Mouse (Mus musculus): Measurements from ENCODE around the gene Polr1a. TPM values are rescaled to one million over a fixed set of nuclear protein-coding genes. Genes with fewer than 3 reads are reported as not detected.
A peak's percentile ranks its signal among the peaks of the same experiment; 100 is the strongest.

Gene Polr1a
- polyA plus RNA-seq, 2 experiments = 9.4 to 10.6 TPM

- Histone ChIP-seq H3K4me2 (ENCODE audit: low read depth) (no peak overlapping the region), H3K27ac (no peak overlapping the region), H3K4me3 (ENCODE audit: insufficient read depth in 1 of 2, low read depth in 2 of 2, low read length in 2 of 2) (no peak overlapping the region), H3K4me1 (replicated peaks; ENCODE audit: control insufficient read depth in 2 of 2, insufficient read depth in 2 of 2, low read length in 1 of 2) (no peaks in the 10 kb centered on the region), H3K36me3 (replicated peaks; ENCODE audit: control insufficient read depth, insufficient read depth, low read depth) (peaks cover 68% of the 10 kb centered on the region), H3K27me3 (ENCODE audit: control insufficient read depth, insufficient read depth, low read length) (no peaks in the 10 kb centered on the region), H3K9me3 (ENCODE audit: control insufficient read depth, low read length) (no peaks in the 10 kb centered on the region), H3K9ac (replicated peaks) (no peak overlapping the region)
- DNase-seq (ENCODE audit: low read depth in 3 of 3, low spot score in 3 of 3) (no peak), ATAC-seq (ENCODE audit: insufficient read depth) (no peak)
- TF ChIP-seq EP300 (IDR thresholded peaks at IDR 0.05; ENCODE audit: low read depth) = no peak
- TF ChIP-seq CTCF (IDR thresholded peaks at IDR 0.05; ENCODE audit: low read depth) = peak; percentile 13; the same call in 1 of the 2 replicates
- 69% methylated on average over 3 of the region's 3 CpGs for WGBS (ENCODE audit: insufficient replicate concordance)
These were observed 30.7 kb upstream of the Polr1a start for GRCm38 (mm10) chr6:71877965-71878760.

- TF ChIP-seq EP300 (IDR thresholded peaks at IDR 0.05; ENCODE audit: low read depth) = no peak
- TF ChIP-seq CTCF (IDR thresholded peaks at IDR 0.05; ENCODE audit: low read depth) = no peak
- Histone ChIP-seq H3K9me3 (ENCODE audit: control insufficient read depth, low read length) (no peaks in the 10 kb centered on the region), H3K36me3 (replicated peaks; ENCODE audit: control insufficient read depth, insufficient read depth, low read depth) (peaks cover 72% of the 10 kb centered on the region), H3K4me1 (replicated peaks; ENCODE audit: control insufficient read depth in 2 of 2, insufficient read depth in 2 of 2, low read length in 1 of 2) (no peaks in the 10 kb centered on the region), H3K27ac (no peak overlapping the region), H3K9ac (replicated peaks) (no peak overlapping the region), H3K4me2 (ENCODE audit: low read depth) (no peak overlapping the region), H3K4me3 (ENCODE audit: insufficient read depth in 1 of 2, low read depth in 2 of 2, low read length in 2 of 2) (no peak overlapping the region), H3K27me3 (ENCODE audit: control insufficient read depth, insufficient read depth, low read length) (no peaks in the 10 kb centered on the region)
- ATAC-seq (ENCODE audit: insufficient read depth) (no peak), DNase-seq (ENCODE audit: low read depth in 3 of 3, low spot score in 3 of 3) (no peak)
- 78% methylated on average over 4 of the region's 4 CpGs for WGBS (ENCODE audit: insufficient replicate concordance)
These were observed 15.6 kb upstream of the Polr1a start for GRCm38 (mm10) chr6:71893263-71893662.

- Histone ChIP-seq H3K4me2 (ENCODE audit: low read depth) (peak overlapping the region; percentile 95), H3K27me3 (ENCODE audit: control insufficient read depth, insufficient read depth, low read length) (no peaks in the 10 kb centered on the region), H3K9ac (replicated peaks) (peak overlapping the region; percentile 87), H3K27ac (no peak overlapping the region), H3K4me3 (ENCODE audit: insufficient read depth in 1 of 2, low read depth in 2 of 2, low read length in 2 of 2) (peak overlapping the region; percentile 94 to 98), H3K9me3 (ENCODE audit: control insufficient read depth, low read length) (no peaks in the 10 kb centered on the region), H3K36me3 (replicated peaks; ENCODE audit: control insufficient read depth, insufficient read depth, low read depth) (peaks cover 22% of the 10 kb centered on the region), H3K4me1 (replicated peaks; ENCODE audit: control insufficient read depth in 2 of 2, insufficient read depth in 2 of 2, low read length in 1 of 2) (peaks cover 17 to 28% of the 10 kb centered on the region in 2 experiments)
- ATAC-seq (ENCODE audit: insufficient read depth) = no peak
- no peak for TF ChIP-seq CTCF (IDR thresholded peaks at IDR 0.05; ENCODE audit: low read depth)
- no peak for TF ChIP-seq EP300 (IDR thresholded peaks at IDR 0.05; ENCODE audit: low read depth)
- 1% methylated on average over 4 of the region's 4 CpGs for WGBS (ENCODE audit: insufficient replicate concordance)
- peak in 1 of 3 experiments; percentile 11 for DNase-seq (ENCODE audit: low read depth in 3 of 3, low spot score in 3 of 3)
These were observed 1.1 kb upstream of the Polr1a start for GRCm38 (mm10) chr6:71907702-71908235.

GRCm38 (mm10) chr6:71909384-71909783 lies 531 bp downstream of the Polr1a start:
- Histone ChIP-seq H3K9ac (replicated peaks) (peak overlapping the region; percentile 87), H3K4me3 (ENCODE audit: insufficient read depth in 1 of 2, low read depth in 2 of 2, low read length in 2 of 2) (peak overlapping the region; percentile 94 to 98), H3K36me3 (replicated peaks; ENCODE audit: control insufficient read depth, insufficient read depth, low read depth) (peaks cover 21% of the 10 kb centered on the region), H3K4me2 (ENCODE audit: low read depth) (peak overlapping the region; percentile 95), H3K9me3 (ENCODE audit: control insufficient read depth, low read length) (no peaks in the 10 kb centered on the region), H3K4me1 (replicated peaks; ENCODE audit: control insufficient read depth in 2 of 2, insufficient read depth in 2 of 2, low read length in 1 of 2) (peaks cover 17 to 29% of the 10 kb centered on the region in 2 experiments), H3K27ac (no peak overlapping the region), H3K27me3 (ENCODE audit: control insufficient read depth, insufficient read depth, low read length) (no peaks in the 10 kb centered on the region)
- TF ChIP-seq EP300 (IDR thresholded peaks at IDR 0.05; ENCODE audit: low read depth) = no peak
- no peak for TF ChIP-seq CTCF (IDR thresholded peaks at IDR 0.05; ENCODE audit: low read depth)
- DNase-seq (ENCODE audit: low read depth in 3 of 3, low spot score in 3 of 3) (no peak), ATAC-seq (ENCODE audit: insufficient read depth) (no peak)
- 12% methylated on average over 10 of the region's 10 CpGs for WGBS (ENCODE audit: insufficient replicate concordance)

GRCm38 (mm10) chr6:71909840-71910239 lies 987 bp downstream of the Polr1a start:
- 37% methylated on average over 6 of the region's 6 CpGs for WGBS (ENCODE audit: insufficient replicate concordance)
- peaks cover 17 to 29% of the 10 kb centered on the region in 2 experiments for H3K4me1 ChIP-seq (replicated peaks; ENCODE audit: control insufficient read depth in 2 of 2, insufficient read depth in 2 of 2, low read length in 1 of 2)
- H3K4me3 ChIP-seq (ENCODE audit: insufficient read depth in 1 of 2, low read depth in 2 of 2, low read length in 2 of 2) = peak overlapping the region; percentile 94 to 98
- ATAC-seq (ENCODE audit: insufficient read depth) (no peak), DNase-seq (ENCODE audit: low read depth in 3 of 3, low spot score in 3 of 3) (peak in 1 of 3 experiments; percentile 17)
- TF ChIP-seq EP300 (IDR thresholded peaks at IDR 0.05; ENCODE audit: low read depth) (no peak), CTCF (IDR thresholded peaks at IDR 0.05; ENCODE audit: low read depth) (peak; percentile 26; the same call in 1 of the 2 replicates)
- H3K9ac ChIP-seq (replicated peaks) = peak overlapping the region; percentile 87
- no peak overlapping the region for H3K27ac ChIP-seq
- H3K4me2 ChIP-seq (ENCODE audit: low read depth) = peak overlapping the region; percentile 95
- peaks cover 17% of the 10 kb centered on the region for H3K36me3 ChIP-seq (replicated peaks; ENCODE audit: control insufficient read depth, insufficient read depth, low read depth)
- H3K9me3 ChIP-seq (ENCODE audit: control insufficient read depth, low read length) = no peaks in the 10 kb centered on the region
- no peaks in the 10 kb centered on the region for H3K27me3 ChIP-seq (ENCODE audit: control insufficient read depth, insufficient read depth, low read length)
